Mouse (Mus musculus): ENCODE measurements around the gene Gpr152.

Gpr152 gene

DNA sequence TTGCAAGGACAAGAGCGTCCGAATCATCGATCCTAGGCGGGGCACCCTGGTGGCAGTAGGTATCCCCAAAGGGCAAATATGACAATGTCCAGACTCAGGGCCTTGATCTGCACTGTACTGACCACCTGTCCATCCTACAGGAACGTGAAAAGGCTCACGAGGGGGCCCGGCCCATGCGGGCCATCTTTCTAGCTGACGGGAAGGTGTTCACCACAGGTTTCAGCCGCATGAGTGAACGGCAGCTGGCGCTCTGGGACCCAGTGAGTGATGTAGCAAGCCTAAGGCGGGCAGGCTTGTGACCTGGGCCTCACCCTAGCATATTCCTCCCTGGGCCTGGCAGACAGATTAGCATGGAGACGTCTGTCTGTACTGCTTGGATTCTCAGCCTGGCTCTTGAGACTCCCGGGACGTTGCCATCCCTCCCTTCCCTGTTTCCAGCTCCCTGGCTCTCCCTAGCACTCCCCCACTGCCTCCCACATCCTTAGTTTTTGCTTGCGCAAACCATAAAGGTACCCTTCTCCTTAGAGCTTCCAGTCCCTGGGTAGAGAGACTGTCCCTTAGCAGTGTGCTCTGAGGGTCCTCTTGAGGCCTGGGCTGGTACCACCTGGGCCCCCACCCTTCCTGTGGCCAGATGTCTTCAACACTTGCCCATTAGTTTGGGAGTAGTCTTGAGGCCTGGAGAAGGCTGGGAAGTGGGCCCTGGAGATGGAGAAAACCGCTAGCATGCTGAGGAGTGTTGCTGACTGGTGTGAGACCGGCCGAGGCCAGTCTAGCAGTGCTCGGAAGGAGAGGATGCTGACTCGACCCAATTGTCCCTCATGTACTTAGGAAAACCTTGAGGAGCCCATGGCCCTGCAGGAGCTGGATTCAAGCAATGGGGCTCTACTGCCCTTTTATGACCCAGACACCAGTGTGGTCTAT is 11.2 kb downstream of the Gpr152 start:
- DNase-seq (ENCODE audit: low read depth, low spot score): no peak

- DNase-seq (ENCODE audit: low read depth, low spot score): no peak
Observed at GRCm38 (mm10) chr19:4151488-4151860, 11.9 kb downstream of the Gpr152 start.

DNA sequence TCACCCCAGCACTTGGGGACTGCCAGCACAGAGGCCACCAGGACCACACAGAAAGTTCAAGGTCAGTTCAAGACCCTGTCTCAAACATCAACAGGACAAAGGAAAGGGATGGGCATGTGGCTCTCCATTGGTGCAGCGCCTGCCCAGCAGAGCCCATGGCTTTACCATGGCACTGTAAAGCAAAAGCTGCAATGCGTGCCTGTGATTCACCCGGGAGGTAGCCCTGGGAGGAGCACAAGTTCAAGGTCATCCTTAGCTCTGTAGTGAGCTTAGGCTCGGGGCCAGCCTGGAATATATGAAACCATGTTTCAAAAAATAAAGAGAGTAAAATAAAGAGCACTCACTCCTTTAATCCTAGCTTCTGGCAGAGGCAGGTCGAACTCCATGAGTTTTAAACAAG is 12.3 kb downstream of the Gpr152 start:
- no peak for DNase-seq (ENCODE audit: low read depth, low spot score)

DNA sequence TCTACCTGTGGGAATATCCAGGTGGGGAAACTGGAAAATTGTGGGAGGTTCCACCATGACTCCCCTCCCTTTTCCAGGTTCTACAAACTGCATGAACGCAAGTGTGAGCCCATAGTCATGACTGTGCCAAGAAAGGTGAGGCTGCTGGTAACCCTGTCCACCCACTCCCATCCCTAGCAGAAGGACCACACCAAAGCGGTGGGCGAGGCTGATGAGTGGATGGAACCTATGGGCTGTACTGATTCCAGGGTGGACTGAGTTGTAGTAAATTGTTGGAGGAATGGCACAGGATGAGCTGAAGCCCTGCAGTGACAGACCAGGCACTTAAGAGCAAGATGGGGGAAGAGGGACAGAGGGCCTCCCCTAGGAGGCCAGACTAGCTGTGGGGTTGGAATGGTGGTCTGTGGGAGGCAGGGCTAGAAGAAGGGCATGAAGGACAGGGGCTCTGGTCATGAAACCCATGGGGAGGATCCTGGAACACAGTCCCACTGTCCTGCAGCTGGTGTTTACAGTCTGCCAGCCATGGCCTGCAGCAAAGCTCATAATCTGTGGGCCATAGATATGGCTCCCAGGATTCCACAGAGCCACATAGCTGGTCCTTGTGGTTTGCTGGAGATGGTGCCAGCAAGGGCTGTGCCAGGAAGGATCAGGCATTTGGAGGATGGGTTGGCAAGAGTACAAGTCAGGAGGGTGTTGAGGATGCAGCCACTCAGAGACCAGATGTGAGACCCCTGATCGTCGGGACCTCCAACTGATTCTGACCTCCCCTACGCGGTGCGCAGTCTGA is 13.1 kb downstream of the Gpr152 start:
- no peak for DNase-seq (ENCODE audit: low read depth, low spot score)

DNA sequence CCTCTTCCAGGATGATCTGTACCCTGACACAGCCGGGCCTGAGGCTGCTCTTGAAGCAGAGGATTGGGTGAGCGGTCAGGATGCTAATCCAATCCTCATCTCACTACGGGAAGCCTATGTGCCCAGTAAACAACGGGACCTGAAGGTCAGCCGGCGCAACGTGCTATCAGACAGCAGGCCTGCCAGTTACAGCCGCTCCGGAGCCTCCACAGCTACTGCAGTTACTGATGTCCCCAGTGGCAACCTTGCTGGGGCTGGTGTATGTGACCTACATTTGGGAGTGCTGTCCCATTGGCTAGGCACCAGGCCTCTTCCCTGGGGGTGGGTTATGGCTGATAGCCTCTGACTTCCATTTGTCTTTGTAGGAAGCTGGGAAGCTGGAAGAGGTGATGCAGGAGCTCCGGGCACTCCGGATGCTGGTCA is 13.7 kb downstream of the Gpr152 start, which contains the start of gene Ptprcap:
TSS of gene Ptprcap (plus strand) at position 373 of the 423 bp plus-strand sequence.
- no peak for DNase-seq (ENCODE audit: low read depth, low spot score)

GRCm38 (mm10) chr19:4154437-4155222 is 15.0 kb downstream of the Gpr152 start:
- DNase-seq (ENCODE audit: low read depth, low spot score): no peak

GRCm38 (mm10) chr19:4155223-4156072 is 15.9 kb downstream of the Gpr152 start:
- DNase-seq (ENCODE audit: low read depth, low spot score): no peak

- DNase-seq (ENCODE audit: low read depth, low spot score): no peak
Observed at GRCm38 (mm10) chr19:4156073-4156579, 16.5 kb downstream of the Gpr152 start.

DNA sequence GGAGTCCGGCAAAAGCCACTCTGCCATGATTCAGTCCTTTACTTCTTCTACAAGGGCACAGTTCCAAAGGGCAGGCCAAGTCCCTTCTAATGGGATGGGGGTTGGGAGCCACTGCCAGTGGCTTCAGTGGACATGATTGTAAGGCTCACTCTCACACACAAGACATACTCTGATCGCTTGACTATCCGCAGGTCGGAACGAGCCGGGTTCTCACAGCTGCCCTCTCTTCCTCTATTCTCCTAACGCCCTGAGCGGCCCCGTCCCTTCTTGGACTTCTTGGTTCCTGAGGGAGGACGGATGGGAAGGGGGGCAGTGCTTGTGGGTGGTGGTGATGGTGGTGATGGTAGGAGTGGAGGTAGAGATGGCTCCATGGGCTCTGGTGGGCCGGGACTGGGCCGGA is 17.2 kb downstream of the Gpr152 start:
- no peak for DNase-seq (ENCODE audit: low read depth, low spot score)

GRCm38 (mm10) chr19:4159049-4159448 is 19.5 kb downstream of the Gpr152 start:
- no peak for DNase-seq (ENCODE audit: low read depth, low spot score)

DNA sequence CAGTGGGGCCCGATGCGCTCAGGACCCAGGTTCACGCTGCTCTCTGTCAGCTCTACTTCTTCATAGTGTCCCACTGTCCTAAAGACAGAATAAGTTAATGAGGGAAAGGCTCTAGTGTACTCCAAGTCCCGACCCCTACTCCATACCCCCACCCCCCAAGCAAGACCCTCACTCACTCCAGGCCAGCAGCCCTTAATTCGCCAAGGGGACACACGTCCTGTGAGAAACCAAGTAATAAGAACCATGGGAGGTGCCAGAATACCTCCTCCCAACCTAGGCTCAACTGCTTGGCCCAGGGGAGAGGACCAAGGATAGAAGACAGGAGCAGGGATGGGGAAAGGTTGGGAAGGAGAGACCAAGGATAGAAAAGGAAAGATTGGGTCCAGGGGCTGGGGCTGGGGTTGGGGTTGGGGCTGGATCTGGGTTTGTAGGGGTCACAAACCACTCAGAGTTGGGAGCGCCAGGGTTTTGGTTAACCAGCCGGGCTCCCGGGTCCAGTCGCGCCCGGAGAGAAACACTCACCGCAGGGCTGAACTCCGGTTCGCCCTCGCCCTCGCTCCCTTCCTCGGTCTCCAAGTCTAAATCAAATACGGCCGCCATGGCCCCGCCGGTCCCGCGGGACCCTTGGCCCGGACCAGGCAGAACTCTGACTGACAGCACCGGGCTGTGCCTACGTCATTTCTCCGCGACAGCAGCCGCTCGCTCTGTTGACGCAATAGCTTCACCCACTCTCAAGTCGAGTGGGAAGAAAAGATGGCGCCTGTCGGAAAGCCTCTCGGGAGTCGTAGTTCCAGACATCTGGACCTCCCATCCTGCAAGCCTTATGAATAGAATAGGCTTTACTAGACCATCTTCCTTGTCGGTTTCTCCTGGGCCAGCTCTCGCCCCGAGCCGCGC is 23.3 kb downstream of the Gpr152 start, which contains the start of gene Rps6kb2:
TSS of gene Rps6kb2 (minus strand) at position 709 of the 897 bp plus-strand sequence.
- DNase-seq (ENCODE audit: low read depth, low spot score): peak; percentile 98

DNA sequence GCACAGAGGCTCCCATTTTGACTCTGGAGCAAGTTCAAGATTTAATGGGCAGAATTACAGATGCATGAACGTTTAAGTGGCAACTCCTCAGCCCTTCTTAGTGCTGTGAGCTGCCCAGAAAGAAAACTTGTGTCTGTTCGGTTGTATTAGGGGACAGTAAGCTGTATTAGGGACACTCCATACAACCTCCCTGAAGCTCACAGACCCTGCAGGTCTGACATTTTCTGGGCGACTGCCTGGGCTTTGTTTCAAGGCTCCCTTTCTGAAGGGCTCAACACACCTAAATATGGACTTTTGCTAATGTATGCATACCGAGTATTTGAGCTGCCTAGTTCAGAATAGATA is 23.9 kb downstream of the Gpr152 start:
- no peak for DNase-seq (ENCODE audit: low read depth, low spot score)

- no peak for DNase-seq (ENCODE audit: low read depth, low spot score)
Observed at GRCm38 (mm10) chr19:4164100-4164499, 24.5 kb downstream of the Gpr152 start.

DNA sequence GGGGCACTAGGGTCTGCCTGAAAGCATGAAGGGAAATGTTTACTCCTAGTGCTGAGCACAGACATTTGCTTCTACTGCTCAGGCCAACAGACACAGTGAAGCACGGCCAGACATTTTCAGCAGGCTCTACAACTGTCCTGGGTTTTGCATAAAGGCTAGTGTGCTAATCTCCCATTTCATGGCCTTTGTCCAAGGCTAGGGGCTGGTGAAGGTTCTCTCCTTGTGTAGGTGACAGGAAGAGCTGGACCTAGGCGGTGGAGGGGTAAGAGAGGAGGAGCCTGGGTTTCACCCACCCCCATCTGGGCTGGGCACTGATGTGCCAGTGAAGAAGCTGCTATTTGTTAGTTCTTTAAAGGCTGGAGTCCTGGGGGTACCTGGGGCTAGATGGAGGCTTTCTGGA is 25.1 kb downstream of the Gpr152 start:
- no peak for DNase-seq (ENCODE audit: low read depth, low spot score)

DNA sequence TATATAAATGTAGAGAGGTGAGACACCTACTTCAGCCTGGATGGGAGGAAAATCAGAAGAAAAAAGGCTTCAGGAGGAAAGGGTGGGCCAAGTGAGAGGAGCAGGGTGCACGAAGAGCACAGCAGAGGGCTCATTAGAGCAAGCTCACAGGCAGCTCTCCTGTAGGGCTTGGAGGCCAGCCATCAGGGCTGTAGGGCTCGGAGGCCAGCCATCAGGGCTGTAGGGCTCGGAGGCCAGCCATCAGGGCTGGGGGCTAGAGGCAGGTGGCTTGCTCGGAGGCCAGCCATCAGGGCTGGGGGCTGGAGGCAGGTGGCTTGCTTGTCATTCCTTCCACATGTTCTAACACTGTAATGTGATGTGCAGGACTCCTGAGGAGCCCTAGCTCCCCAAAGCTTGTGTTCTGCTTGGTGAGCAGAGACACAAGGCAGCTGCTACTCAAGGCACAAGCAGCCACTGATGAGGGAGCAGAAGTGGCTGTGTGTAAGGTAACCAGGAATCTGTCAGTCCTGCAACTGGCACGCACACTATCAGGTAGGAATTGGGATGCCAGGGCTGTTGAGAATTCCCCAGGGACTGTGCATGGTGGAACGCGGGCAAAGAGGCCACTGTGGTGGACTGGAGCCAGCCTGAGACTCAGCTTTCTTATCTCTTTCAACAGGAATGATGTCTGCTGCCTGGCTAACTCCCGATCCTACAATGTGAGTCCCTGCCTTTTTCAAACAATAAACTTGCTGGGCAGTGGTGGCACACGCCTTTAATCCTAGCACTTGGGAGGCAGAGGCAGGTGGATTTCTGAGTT is 27.3 kb downstream of the Gpr152 start:
- DNase-seq (ENCODE audit: low read depth, low spot score): no peak

GRCm38 (mm10) chr19:4169378-4169784 is 29.8 kb downstream of the Gpr152 start:
- DNase-seq (ENCODE audit: low read depth, low spot score): peak; percentile 99

DNA sequence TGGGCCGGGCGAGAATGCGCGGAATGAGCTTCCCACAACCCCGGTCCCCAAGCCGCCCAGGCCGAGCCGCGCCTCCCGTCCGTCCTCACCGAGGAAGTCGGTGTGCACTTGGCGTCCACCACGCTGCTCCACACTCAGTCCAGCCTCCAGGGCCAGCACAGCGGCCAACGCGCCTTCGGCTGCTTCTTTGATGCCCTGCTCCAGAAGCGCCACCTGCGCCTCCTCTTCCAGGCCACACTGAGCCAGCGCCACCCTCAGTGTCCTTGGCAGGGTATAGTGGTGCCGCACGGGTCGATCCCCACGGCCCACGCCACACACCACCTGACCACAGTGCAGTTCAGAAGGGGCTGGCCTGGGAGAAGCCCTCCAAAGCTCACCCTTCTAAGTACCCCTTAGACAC is 30.2 kb downstream of the Gpr152 start:
- DNase-seq (ENCODE audit: low read depth, low spot score): no peak

GRCm38 (mm10) chr19:4170723-4171392 is 31.3 kb downstream of the Gpr152 start:
- no peak for DNase-seq (ENCODE audit: low read depth, low spot score)

Measured in skeletal muscle tissue, adult 2 months (tissue).